Mouse (Mus musculus): ENCODE measurements around the gene Snx4. TPM values are rescaled to one million over a fixed set of nuclear protein-coding genes. Genes with fewer than 3 reads are reported as not detected.

Gene Snx4
- polyA plus RNA-seq, 1 experiment, result 26.8 TPM

GRCm38 (mm10) chr16:33250651-33251120, 556 bp upstream of the Snx4 start:
- H3K4me3 ChIP-seq, result peak overlapping the region; percentile 90
- TF ChIP-seq TCF3 (IDR thresholded peaks at IDR 0.05; ENCODE audit: insufficient read length, low read depth), result no peak
- TF ChIP-seq MYOG (IDR thresholded peaks at IDR 0.05; ENCODE audit: control insufficient read depth in 1 of 3, insufficient read depth in 1 of 3, insufficient read length in 2 of 3, low read depth in 2 of 3), result no peak
- TF ChIP-seq POLR2AphosphoS2 (IDR thresholded peaks at IDR 0.05; ENCODE audit: insufficient read length, low read depth), result no peak
- no peak for TF ChIP-seq POLR2A (IDR thresholded peaks at IDR 0.05; ENCODE audit: insufficient read length, low read depth)
- no peak for TF ChIP-seq MAX (IDR thresholded peaks at IDR 0.05; ENCODE audit: low read depth)
- no peak for TF ChIP-seq REST (IDR thresholded peaks at IDR 0.05; ENCODE audit: insufficient read depth, insufficient read length)
- no peak for TF ChIP-seq E2F4 (IDR thresholded peaks at IDR 0.05; ENCODE audit: insufficient read depth)
- TF ChIP-seq MYOD1 (IDR thresholded peaks at IDR 0.05; ENCODE audit: control insufficient read depth in 1 of 3, insufficient read length in 2 of 3, low read depth in 2 of 3), result no peak
- TF ChIP-seq CEBPB (IDR thresholded peaks at IDR 0.05; ENCODE audit: insufficient read depth, poor library complexity, severe bottlenecking), result no peak
- TF ChIP-seq TCF12 (IDR thresholded peaks at IDR 0.05; ENCODE audit: insufficient read depth, poor library complexity, severe bottlenecking), result no peak
- no peak for TF ChIP-seq SRF (IDR thresholded peaks at IDR 0.05; ENCODE audit: control insufficient read depth, insufficient read length, low read depth)
- no peak for TF ChIP-seq USF1 (IDR thresholded peaks at IDR 0.05; ENCODE audit: low read depth)
- H3K79me2 ChIP-seq (ENCODE audit: control insufficient read depth, insufficient read depth), result peaks cover 41% of the 10 kb centered on the region
- peak overlapping the region; percentile 52 for H3ac ChIP-seq (ENCODE audit: control insufficient read depth, insufficient read length)
- no peaks in the 10 kb centered on the region for H3K36me3 ChIP-seq (ENCODE audit: control insufficient read depth, insufficient read depth)
- H3K27me3 ChIP-seq (ENCODE audit: control insufficient read depth, insufficient read depth, insufficient read length), result no peaks in the 10 kb centered on the region
- H3K4me2 ChIP-seq (ENCODE audit: low read depth), result peak overlapping the region; percentile 75

- H3K27me3 ChIP-seq (ENCODE audit: control insufficient read depth, insufficient read depth, insufficient read length), result no peaks in the 10 kb centered on the region
- H3K4me2 ChIP-seq (ENCODE audit: low read depth), result no peak overlapping the region
- H3K36me3 ChIP-seq (ENCODE audit: control insufficient read depth, insufficient read depth), result peaks cover 5% of the 10 kb centered on the region
- H3K79me2 ChIP-seq (ENCODE audit: control insufficient read depth, insufficient read depth), result peaks cover 85% of the 10 kb centered on the region
- H3ac ChIP-seq (ENCODE audit: control insufficient read depth, insufficient read length), result no peak overlapping the region
- H3K4me3 ChIP-seq, result no peak overlapping the region
- TF ChIP-seq POLR2A (IDR thresholded peaks at IDR 0.05; ENCODE audit: insufficient read length, low read depth), result no peak
Measured at GRCm38 (mm10) chr16:33255601-33256000, 4.4 kb downstream of the Snx4 start.

- Histone ChIP-seq H3K4me2 (ENCODE audit: low read depth) (no peak overlapping the region), H3K4me3 (no peak overlapping the region), H3K27me3 (ENCODE audit: control insufficient read depth, insufficient read depth, insufficient read length) (no peaks in the 10 kb centered on the region), H3K36me3 (ENCODE audit: control insufficient read depth, insufficient read depth) (peaks cover 5% of the 10 kb centered on the region), H3ac (ENCODE audit: control insufficient read depth, insufficient read length) (no peak overlapping the region), H3K79me2 (ENCODE audit: control insufficient read depth, insufficient read depth) (peaks cover 86% of the 10 kb centered on the region)
- TF ChIP-seq MAX (IDR thresholded peaks at IDR 0.05; ENCODE audit: low read depth), result no peak
- no peak for TF ChIP-seq USF1 (IDR thresholded peaks at IDR 0.05; ENCODE audit: low read depth)
- no peak for TF ChIP-seq TCF12 (IDR thresholded peaks at IDR 0.05; ENCODE audit: insufficient read depth, poor library complexity, severe bottlenecking)
- no peak for TF ChIP-seq POLR2AphosphoS2 (IDR thresholded peaks at IDR 0.05; ENCODE audit: insufficient read length, low read depth)
- TF ChIP-seq TCF3 (IDR thresholded peaks at IDR 0.05; ENCODE audit: insufficient read length, low read depth), result no peak
- TF ChIP-seq MYOG (IDR thresholded peaks at IDR 0.05; ENCODE audit: control insufficient read depth in 1 of 3, insufficient read depth in 1 of 3, insufficient read length in 2 of 3, low read depth in 2 of 3), result no peak
- no peak for TF ChIP-seq POLR2A (IDR thresholded peaks at IDR 0.05; ENCODE audit: insufficient read length, low read depth)
- no peak for TF ChIP-seq SRF (IDR thresholded peaks at IDR 0.05; ENCODE audit: control insufficient read depth, insufficient read length, low read depth)
- no peak for TF ChIP-seq CEBPB (IDR thresholded peaks at IDR 0.05; ENCODE audit: insufficient read depth, poor library complexity, severe bottlenecking)
- TF ChIP-seq E2F4 (IDR thresholded peaks at IDR 0.05; ENCODE audit: insufficient read depth), result no peak
- no peak for TF ChIP-seq MYOD1 (IDR thresholded peaks at IDR 0.05; ENCODE audit: control insufficient read depth in 1 of 3, insufficient read length in 2 of 3, low read depth in 2 of 3)
- no peak for TF ChIP-seq REST (IDR thresholded peaks at IDR 0.05; ENCODE audit: insufficient read depth, insufficient read length)
Measured at GRCm38 (mm10) chr16:33258530-33258929, 7.3 kb downstream of the Snx4 start.

DNA sequence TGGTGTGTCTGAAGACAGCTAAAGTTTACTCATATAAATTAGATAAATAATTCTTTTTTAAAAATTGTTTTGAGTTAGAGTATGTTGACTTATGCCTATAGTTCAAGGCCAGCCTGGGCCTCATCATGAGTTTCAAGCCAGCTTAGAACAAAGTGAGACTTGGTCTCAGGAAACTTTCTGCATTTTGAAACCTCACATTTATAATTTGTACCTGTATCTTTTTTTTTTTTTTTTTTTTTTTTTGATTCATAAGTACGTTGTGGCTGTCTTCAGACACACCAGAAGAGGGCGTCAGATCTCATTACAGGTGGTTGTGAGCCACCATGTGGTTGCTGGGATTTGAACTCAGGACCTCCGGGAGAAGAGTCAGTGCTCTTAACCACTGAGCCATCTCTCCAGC, 8.6 kb downstream of the Snx4 start:
- Histone ChIP-seq H3K4me2 (ENCODE audit: low read depth) (no peak overlapping the region), H3K27me3 (ENCODE audit: control insufficient read depth, insufficient read depth, insufficient read length) (no peaks in the 10 kb centered on the region), H3K4me3 (no peak overlapping the region), H3ac (ENCODE audit: control insufficient read depth, insufficient read length) (no peak overlapping the region), H3K79me2 (ENCODE audit: control insufficient read depth, insufficient read depth) (peaks cover 73% of the 10 kb centered on the region), H3K36me3 (ENCODE audit: control insufficient read depth, insufficient read depth) (peaks cover 5% of the 10 kb centered on the region)
- no peak for TF ChIP-seq MAX (IDR thresholded peaks at IDR 0.05; ENCODE audit: low read depth)
- no peak for TF ChIP-seq CEBPB (IDR thresholded peaks at IDR 0.05; ENCODE audit: insufficient read depth, poor library complexity, severe bottlenecking)
- no peak for TF ChIP-seq POLR2A (IDR thresholded peaks at IDR 0.05; ENCODE audit: insufficient read length, low read depth)
- TF ChIP-seq MYOG (IDR thresholded peaks at IDR 0.05; ENCODE audit: control insufficient read depth in 1 of 3, insufficient read depth in 1 of 3, insufficient read length in 2 of 3, low read depth in 2 of 3), result no peak

DNA sequence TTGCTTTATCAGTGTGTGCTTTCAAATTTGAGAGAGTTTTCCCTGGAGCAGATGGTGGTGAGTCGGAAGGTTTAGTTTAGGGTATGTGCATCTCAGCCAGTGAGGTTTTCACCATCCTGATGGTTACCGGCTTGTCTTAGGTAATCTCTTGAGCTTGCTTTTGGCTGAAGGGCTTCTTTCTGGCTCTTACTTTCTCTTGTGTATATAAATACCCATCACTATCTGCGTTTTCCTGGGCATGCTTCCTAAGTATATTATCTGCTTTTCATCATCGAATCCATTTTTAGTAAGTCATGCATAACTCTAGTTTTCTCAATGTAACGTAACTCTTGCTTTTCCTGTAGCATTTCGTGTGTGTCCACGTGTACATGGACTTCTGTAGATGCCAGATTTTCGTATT, 9.6 kb downstream of the Snx4 start:
- H3K36me3 ChIP-seq (ENCODE audit: control insufficient read depth, insufficient read depth), result peaks cover 14% of the 10 kb centered on the region
- no peak overlapping the region for H3ac ChIP-seq (ENCODE audit: control insufficient read depth, insufficient read length)
- no peaks in the 10 kb centered on the region for H3K27me3 ChIP-seq (ENCODE audit: control insufficient read depth, insufficient read depth, insufficient read length)
- TF ChIP-seq CEBPB (IDR thresholded peaks at IDR 0.05; ENCODE audit: insufficient read depth, poor library complexity, severe bottlenecking) (no peak), SRF (IDR thresholded peaks at IDR 0.05; ENCODE audit: control insufficient read depth, insufficient read length, low read depth) (no peak), TCF12 (IDR thresholded peaks at IDR 0.05; ENCODE audit: insufficient read depth, poor library complexity, severe bottlenecking) (no peak), MYOG (IDR thresholded peaks at IDR 0.05; ENCODE audit: control insufficient read depth in 1 of 3, insufficient read depth in 1 of 3, insufficient read length in 2 of 3, low read depth in 2 of 3) (no peak), MYOD1 (IDR thresholded peaks at IDR 0.05; ENCODE audit: control insufficient read depth in 1 of 3, insufficient read length in 2 of 3, low read depth in 2 of 3) (no peak), POLR2A (IDR thresholded peaks at IDR 0.05; ENCODE audit: insufficient read length, low read depth) (no peak), E2F4 (IDR thresholded peaks at IDR 0.05; ENCODE audit: insufficient read depth) (no peak), USF1 (IDR thresholded peaks at IDR 0.05; ENCODE audit: low read depth) (no peak), REST (IDR thresholded peaks at IDR 0.05; ENCODE audit: insufficient read depth, insufficient read length) (no peak), MAX (IDR thresholded peaks at IDR 0.05; ENCODE audit: low read depth) (no peak), POLR2AphosphoS2 (IDR thresholded peaks at IDR 0.05; ENCODE audit: insufficient read length, low read depth) (no peak)
- no peak overlapping the region for H3K4me2 ChIP-seq (ENCODE audit: low read depth)
- H3K79me2 ChIP-seq (ENCODE audit: control insufficient read depth, insufficient read depth), result peaks cover 63% of the 10 kb centered on the region
- H3K4me3 ChIP-seq, result no peak overlapping the region
